Mouse (Mus musculus): ENCODE measurements around the gene Unc13a. TPM values are rescaled to one million over a fixed set of nuclear protein-coding genes. Genes with fewer than 3 reads are reported as not detected.

Unc13a gene
- polyA plus RNA-seq, 1 experiment = 1.5 TPM

DNA sequence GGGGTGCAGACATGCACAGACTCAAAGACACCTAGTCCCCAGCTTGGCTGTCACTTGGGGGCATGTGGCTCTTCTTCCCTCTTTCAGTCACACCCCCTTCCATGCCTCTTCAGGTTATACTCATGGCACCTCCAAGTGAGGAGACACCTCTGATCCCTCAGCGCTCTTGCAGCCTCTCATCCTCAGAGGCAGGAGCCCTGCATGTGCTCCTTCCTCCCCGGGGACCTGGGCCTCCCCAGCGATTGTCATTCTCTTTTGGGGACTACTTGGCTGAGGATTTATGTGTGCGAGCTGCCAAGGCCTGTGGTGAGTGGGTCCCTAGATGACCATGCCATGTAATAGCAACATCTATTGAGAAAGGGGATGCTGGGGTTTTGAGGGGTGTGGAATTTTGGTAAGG is 6.7 kb upstream of the Unc13a start:
- no peaks in the 10 kb centered on the region for H3K79me3 ChIP-seq (ENCODE audit: low read depth)
- no peak for TF ChIP-seq MYOG (IDR thresholded peaks at IDR 0.05; ENCODE audit: control insufficient read depth, extremely low read depth, insufficient read length)
- TF ChIP-seq USF1 (IDR thresholded peaks at IDR 0.05; ENCODE audit: low read depth) = no peak
- TF ChIP-seq FOSL1 (IDR thresholded peaks at IDR 0.05; ENCODE audit: insufficient read depth, low read length, poor library complexity, severe bottlenecking) = no peak
- TF ChIP-seq CTCF (IDR thresholded peaks at IDR 0.05; ENCODE audit: control insufficient read depth, insufficient read depth, insufficient read length) = no peak
- no peak for TF ChIP-seq CEBPB (IDR thresholded peaks at IDR 0.05; ENCODE audit: low read depth)
- TF ChIP-seq MAX (IDR thresholded peaks at IDR 0.05) = no peak
- TF ChIP-seq MYOD1 (IDR thresholded peaks at IDR 0.05; ENCODE audit: control insufficient read depth, insufficient read length, low read depth) = no peak
- H3K27me3 ChIP-seq (ENCODE audit: control insufficient read depth, insufficient read depth, insufficient read length) = no peaks in the 10 kb centered on the region
- no peak overlapping the region for H3K4me3 ChIP-seq (ENCODE audit: insufficient read depth, poor library complexity, severe bottlenecking)
- H3K36me3 ChIP-seq (ENCODE audit: control insufficient read depth, insufficient read depth) = no peaks in the 10 kb centered on the region
- no peak overlapping the region for H3ac ChIP-seq (ENCODE audit: control insufficient read depth, insufficient read length, low read depth)
- H3K79me2 ChIP-seq (ENCODE audit: control insufficient read depth, insufficient read depth) = no peaks in the 10 kb centered on the region

DNA sequence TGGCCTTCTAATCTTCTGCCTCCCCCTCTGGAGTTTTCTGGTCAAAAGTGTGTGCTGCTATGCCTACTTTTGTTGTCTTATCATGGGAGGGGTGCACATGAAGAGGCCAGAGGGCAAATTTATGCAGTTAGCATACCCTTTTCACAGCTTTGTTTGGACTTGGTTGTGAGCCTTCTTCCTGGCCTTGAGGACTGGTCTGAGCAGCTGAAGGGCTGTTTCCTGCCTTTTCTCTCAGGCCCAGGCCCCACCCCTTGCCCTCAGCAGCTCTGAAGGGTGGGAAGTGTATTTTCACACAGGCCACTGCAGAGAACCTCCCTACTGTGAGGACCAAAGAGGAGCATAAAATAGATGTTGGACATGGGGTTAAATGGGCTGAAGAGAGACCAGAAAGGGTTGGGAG is 6.0 kb upstream of the Unc13a start:
- Histone ChIP-seq H3ac (ENCODE audit: control insufficient read depth, insufficient read length, low read depth) (no peak overlapping the region), H3K79me2 (ENCODE audit: control insufficient read depth, insufficient read depth) (no peaks in the 10 kb centered on the region), H3K79me3 (ENCODE audit: low read depth) (no peaks in the 10 kb centered on the region), H3K27me3 (ENCODE audit: control insufficient read depth, insufficient read depth, insufficient read length) (no peaks in the 10 kb centered on the region), H3K36me3 (ENCODE audit: control insufficient read depth, insufficient read depth) (no peaks in the 10 kb centered on the region), H3K4me3 (ENCODE audit: insufficient read depth, poor library complexity, severe bottlenecking) (no peak overlapping the region)
- TF ChIP-seq MYOG (IDR thresholded peaks at IDR 0.05; ENCODE audit: control insufficient read depth, extremely low read depth, insufficient read length) = no peak
- no peak for TF ChIP-seq CEBPB (IDR thresholded peaks at IDR 0.05; ENCODE audit: low read depth)
- TF ChIP-seq FOSL1 (IDR thresholded peaks at IDR 0.05; ENCODE audit: insufficient read depth, low read length, poor library complexity, severe bottlenecking) = no peak
- no peak for TF ChIP-seq CTCF (IDR thresholded peaks at IDR 0.05; ENCODE audit: control insufficient read depth, insufficient read depth, insufficient read length)
- TF ChIP-seq MYOD1 (IDR thresholded peaks at IDR 0.05; ENCODE audit: control insufficient read depth, insufficient read length, low read depth) = no peak
- TF ChIP-seq USF1 (IDR thresholded peaks at IDR 0.05; ENCODE audit: low read depth) = no peak
- no peak for TF ChIP-seq MAX (IDR thresholded peaks at IDR 0.05)

DNA sequence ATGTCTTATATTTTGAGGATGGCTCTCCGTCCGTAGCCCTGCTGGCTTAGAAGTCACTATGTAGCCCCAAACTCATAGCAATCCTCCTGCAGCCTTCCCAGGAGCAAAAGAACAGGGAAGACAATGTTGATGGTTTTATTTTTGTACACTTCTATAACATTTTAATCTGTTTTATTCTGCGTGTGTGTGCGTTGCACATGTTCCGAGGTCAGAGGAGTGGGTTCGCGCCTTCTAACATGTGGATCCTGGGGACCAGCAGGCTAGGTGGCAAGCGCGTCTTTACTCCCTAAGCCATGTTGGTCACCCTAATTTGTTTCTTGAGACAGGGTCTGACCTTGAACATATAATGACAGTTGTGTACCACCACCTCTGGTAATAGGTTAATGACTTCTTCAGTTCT is 5.2 kb upstream of the Unc13a start:
- Histone ChIP-seq H3ac (ENCODE audit: control insufficient read depth, insufficient read length, low read depth) (no peak overlapping the region), H3K36me3 (ENCODE audit: control insufficient read depth, insufficient read depth) (no peaks in the 10 kb centered on the region), H3K79me2 (ENCODE audit: control insufficient read depth, insufficient read depth) (no peaks in the 10 kb centered on the region), H3K27me3 (ENCODE audit: control insufficient read depth, insufficient read depth, insufficient read length) (no peaks in the 10 kb centered on the region), H3K4me3 (ENCODE audit: insufficient read depth, poor library complexity, severe bottlenecking) (peak overlapping the region; percentile 37), H3K79me3 (ENCODE audit: low read depth) (no peaks in the 10 kb centered on the region)
- TF ChIP-seq MAX (IDR thresholded peaks at IDR 0.05) = no peak
- no peak for TF ChIP-seq USF1 (IDR thresholded peaks at IDR 0.05; ENCODE audit: low read depth)
- no peak for TF ChIP-seq CEBPB (IDR thresholded peaks at IDR 0.05; ENCODE audit: low read depth)
- no peak for TF ChIP-seq MYOG (IDR thresholded peaks at IDR 0.05; ENCODE audit: control insufficient read depth, extremely low read depth, insufficient read length)
- TF ChIP-seq CTCF (IDR thresholded peaks at IDR 0.05; ENCODE audit: control insufficient read depth, insufficient read depth, insufficient read length) = no peak
- TF ChIP-seq MYOD1 (IDR thresholded peaks at IDR 0.05; ENCODE audit: control insufficient read depth, insufficient read length, low read depth) = no peak
- TF ChIP-seq FOSL1 (IDR thresholded peaks at IDR 0.05; ENCODE audit: insufficient read depth, low read length, poor library complexity, severe bottlenecking) = no peak

DNA sequence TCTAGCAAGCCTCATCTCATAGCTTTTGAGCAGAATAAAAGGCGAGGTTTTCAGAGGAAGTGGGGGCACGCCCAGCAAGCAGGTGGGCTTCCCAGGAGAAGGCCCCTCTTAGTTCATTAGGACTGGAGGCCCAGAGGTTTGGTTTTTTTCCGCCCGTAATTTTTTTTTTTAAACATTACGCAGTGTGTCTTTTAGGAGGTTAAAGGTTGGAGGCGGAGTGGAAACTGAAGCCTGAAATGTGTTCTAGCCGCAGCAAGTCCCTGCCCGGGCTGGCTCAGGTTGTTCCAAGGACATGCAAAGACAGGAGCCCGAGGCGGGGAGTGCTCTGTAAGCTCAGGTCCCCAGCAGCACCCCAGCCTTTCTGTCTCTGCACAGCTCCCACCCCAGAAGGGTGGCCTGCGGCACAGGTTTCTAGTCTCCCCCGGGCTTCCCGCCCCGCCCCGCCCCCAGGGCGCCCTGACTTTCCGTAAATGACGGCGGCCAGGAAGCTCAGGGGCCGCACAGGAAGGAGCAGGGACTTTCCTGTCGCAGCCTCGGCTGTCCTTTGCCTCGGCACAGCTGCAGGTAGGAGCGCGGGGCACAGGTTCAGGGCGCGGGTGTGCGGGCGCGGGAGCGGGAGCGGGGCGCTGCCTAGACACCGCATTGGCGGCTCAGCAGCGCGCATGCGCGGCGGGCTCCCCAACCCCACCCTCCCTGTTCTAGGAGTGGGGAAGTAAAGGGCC is 4.6 kb upstream of the Unc13a start, which contains the start of gene Jak3:
Jak3 (plus strand) TSS at position 277 of the 722 bp plus-strand sequence.
- H3K36me3 ChIP-seq (ENCODE audit: control insufficient read depth, insufficient read depth) = no peaks in the 10 kb centered on the region
- no peaks in the 10 kb centered on the region for H3K79me2 ChIP-seq (ENCODE audit: control insufficient read depth, insufficient read depth)
- H3K79me3 ChIP-seq (ENCODE audit: low read depth) = no peaks in the 10 kb centered on the region
- peak within 1 kb of the TSS; percentile 95 for H3ac ChIP-seq (ENCODE audit: control insufficient read depth, insufficient read length, low read depth)
- TF ChIP-seq FOSL1 (IDR thresholded peaks at IDR 0.05; ENCODE audit: insufficient read depth, low read length, poor library complexity, severe bottlenecking) (no peak), MYOG (IDR thresholded peaks at IDR 0.05; ENCODE audit: control insufficient read depth, extremely low read depth, insufficient read length) (no peak), CEBPB (IDR thresholded peaks at IDR 0.05; ENCODE audit: low read depth) (no peak), MAX (IDR thresholded peaks at IDR 0.05) (no peak), MYOD1 (IDR thresholded peaks at IDR 0.05; ENCODE audit: control insufficient read depth, insufficient read length, low read depth) (no peak), CTCF (IDR thresholded peaks at IDR 0.05; ENCODE audit: control insufficient read depth, insufficient read depth, insufficient read length) (no peak), USF1 (IDR thresholded peaks at IDR 0.05; ENCODE audit: low read depth) (no peak)
- peak within 1 kb of the TSS; percentile 37 for H3K4me3 ChIP-seq (ENCODE audit: insufficient read depth, poor library complexity, severe bottlenecking)
- H3K27me3 ChIP-seq (ENCODE audit: control insufficient read depth, insufficient read depth, insufficient read length) = no peaks in the 10 kb centered on the region

DNA sequence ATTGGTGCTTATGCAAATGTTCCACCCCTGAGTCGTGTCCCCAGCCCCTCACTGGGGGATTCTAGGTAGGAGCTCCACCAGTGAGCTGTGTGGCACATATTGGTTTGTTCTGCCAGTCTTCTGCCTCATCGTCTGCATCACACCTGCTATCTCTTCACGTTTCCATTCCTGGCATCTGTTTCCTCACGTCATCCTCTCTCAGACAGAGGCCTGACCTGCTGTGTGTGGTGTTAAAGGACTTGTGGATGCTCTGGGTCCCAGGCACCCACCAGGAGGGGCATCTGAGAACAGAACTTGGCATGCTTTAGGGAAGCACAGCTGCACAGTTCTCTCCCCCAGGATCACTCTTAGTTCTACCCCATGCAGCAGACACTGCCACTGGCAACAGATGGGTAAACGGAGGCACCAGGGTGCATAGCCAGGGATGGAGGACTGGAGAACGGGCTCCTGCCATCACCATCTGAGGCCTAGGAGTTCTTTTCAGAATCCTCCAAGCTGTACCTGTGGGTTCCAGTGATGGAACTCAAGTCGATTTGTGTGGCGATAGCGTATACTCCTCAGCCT is 4.0 kb upstream of the Unc13a start:
- H3K79me2 ChIP-seq (ENCODE audit: control insufficient read depth, insufficient read depth) = no peaks in the 10 kb centered on the region
- H3K79me3 ChIP-seq (ENCODE audit: low read depth) = no peaks in the 10 kb centered on the region
- no peaks in the 10 kb centered on the region for H3K27me3 ChIP-seq (ENCODE audit: control insufficient read depth, insufficient read depth, insufficient read length)
- no peak overlapping the region for H3ac ChIP-seq (ENCODE audit: control insufficient read depth, insufficient read length, low read depth)
- TF ChIP-seq USF1 (IDR thresholded peaks at IDR 0.05; ENCODE audit: low read depth) (no peak), CTCF (IDR thresholded peaks at IDR 0.05; ENCODE audit: control insufficient read depth, insufficient read depth, insufficient read length) (no peak), MAX (IDR thresholded peaks at IDR 0.05) (no peak), MYOG (IDR thresholded peaks at IDR 0.05; ENCODE audit: control insufficient read depth, extremely low read depth, insufficient read length) (no peak), CEBPB (IDR thresholded peaks at IDR 0.05; ENCODE audit: low read depth) (no peak), FOSL1 (IDR thresholded peaks at IDR 0.05; ENCODE audit: insufficient read depth, low read length, poor library complexity, severe bottlenecking) (no peak), MYOD1 (IDR thresholded peaks at IDR 0.05; ENCODE audit: control insufficient read depth, insufficient read length, low read depth) (no peak)
- no peak overlapping the region for H3K4me3 ChIP-seq (ENCODE audit: insufficient read depth, poor library complexity, severe bottlenecking)
- no peaks in the 10 kb centered on the region for H3K36me3 ChIP-seq (ENCODE audit: control insufficient read depth, insufficient read depth)
